Mouse (Mus musculus) neural tube, embryonic 13.5 days (tissue): ENCODE measurements at regions not wholly inside any gene's neighbourhood (a gene's known extent, or its start where the extent isn't known, plus 50 kb on each side); places are given as distances from the start of the nearest gene placed in this dataset.

Experiments
- ATAC-seq: fragments of 200-750 bp; cut with Nextera tagmentation; 2 replicates; pipeline ENCODE4 v1.8.0; 2017; ENCODE audit warnings: low read depth, mild to moderate bottlenecking, moderate TSS enrichment, moderate library complexity
- H3K27ac ChIP-seq: fragments of 300-500 bp; sonication (generic); replicated peaks from 2 replicates; pipeline ENCODE4 v1.5.1; 2015; ENCODE audit warnings: moderate library complexity, mild to moderate bottlenecking, inconsistent platforms
- H3K27me3 ChIP-seq: fragments of 300-500 bp; sonication (generic); 2 replicates; pipeline ENCODE4 v1.6.1; 2015; ENCODE audit warnings: mild to moderate bottlenecking, inconsistent platforms
- H3K36me3 ChIP-seq: fragments of 300-500 bp; sonication (generic); 2 replicates; pipeline ENCODE4 v1.6.1; 2015; ENCODE audit warnings: mild to moderate bottlenecking, inconsistent platforms
- H3K4me1 ChIP-seq: fragments of 300-500 bp; sonication (generic); replicated peaks from 2 replicates; pipeline ENCODE4 v1.6.1; 2015; ENCODE audit warnings: inconsistent platforms
- H3K4me2 ChIP-seq: fragments of 300-500 bp; sonication (generic); 2 replicates; pipeline ENCODE4 v1.6.1; 2015; ENCODE audit warnings: inconsistent platforms, mild to moderate bottlenecking, moderate library complexity
- H3K4me3 ChIP-seq: fragments of 300-500 bp; sonication (generic); 2 replicates; pipeline ENCODE4 v1.5.1; 2015; ENCODE audit warnings: mild to moderate bottlenecking, inconsistent platforms
- H3K9ac ChIP-seq: fragments of 300-500 bp; sonication (generic); 2 replicates; pipeline ENCODE4 v1.6.1; 2015; ENCODE audit warnings: moderate library complexity, mild to moderate bottlenecking, inconsistent platforms
- H3K9me3 ChIP-seq: fragments of 300-500 bp; sonication (generic); 2 replicates; pipeline ENCODE4 v1.6.1; 2016; ENCODE audit warnings: inconsistent platforms
- WGBS: fragments of 180-500 bp; shearing (Covaris S2); methylation state at CpG from one replicate; pipeline ENCODE4 v1.1.7; 2015; 5-methylcytosine and 5-hydroxymethylcytosine counted together

GRCm38 (mm10) chr3:41492031-41492726, 63.4 kb upstream of the Jade1 start:
- WGBS = 91% methylated on average over 3 of the region's 3 CpGs
- no peak for ATAC-seq
- Histone ChIP-seq H3K4me3 (no peak overlapping the region), H3K27me3 (no peaks in the 10 kb centered on the region), H3K36me3 (no peaks in the 10 kb centered on the region), H3K9ac (no peak overlapping the region), H3K4me1 (no peaks in the 10 kb centered on the region), H3K4me2 (no peak overlapping the region), H3K27ac (no peak overlapping the region), H3K9me3 (no peaks in the 10 kb centered on the region)

- 93% methylated on average over 4 of the region's 4 CpGs for WGBS
- Histone ChIP-seq H3K4me1 (no peaks in the 10 kb centered on the region), H3K9me3 (no peaks in the 10 kb centered on the region), H3K27ac (no peak overlapping the region), H3K36me3 (no peaks in the 10 kb centered on the region), H3K27me3 (no peaks in the 10 kb centered on the region), H3K9ac (no peak overlapping the region), H3K4me2 (no peak overlapping the region), H3K4me3 (no peak overlapping the region)
- ATAC-seq = no peak
These were observed 64.3 kb upstream of the Jade1 start for GRCm38 (mm10) chr3:41491185-41491584.

DNA sequence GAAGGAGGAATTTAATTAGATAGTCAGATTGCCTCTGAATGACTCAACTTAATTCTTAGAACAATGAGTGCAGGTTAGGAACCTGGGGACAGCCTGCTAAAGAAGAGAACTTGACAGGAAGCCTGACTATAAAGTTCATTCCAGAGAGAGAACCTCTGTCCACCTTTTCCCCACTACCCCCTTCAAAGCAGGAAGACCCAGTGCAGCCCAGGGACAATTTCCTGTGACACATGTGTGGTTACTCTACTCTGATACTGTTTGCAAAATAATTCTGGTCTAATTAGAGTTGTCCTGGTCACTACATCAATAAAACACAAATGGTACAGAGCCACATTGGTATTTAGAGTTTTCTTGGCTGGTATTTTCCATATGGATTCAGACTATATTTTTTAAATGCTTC, 65.5 kb upstream of the Jade1 start:
- Histone ChIP-seq H3K9me3 (no peaks in the 10 kb centered on the region), H3K9ac (no peak overlapping the region), H3K27me3 (no peaks in the 10 kb centered on the region), H3K4me2 (no peak overlapping the region), H3K27ac (no peak overlapping the region), H3K4me3 (no peak overlapping the region), H3K4me1 (no peaks in the 10 kb centered on the region), H3K36me3 (no peaks in the 10 kb centered on the region)
- no peak for ATAC-seq

- H3K36me3 ChIP-seq = no peaks in the 10 kb centered on the region
- no peak overlapping the region for H3K9ac ChIP-seq
- H3K27ac ChIP-seq = no peak overlapping the region
- H3K9me3 ChIP-seq = no peaks in the 10 kb centered on the region
- H3K4me2 ChIP-seq = no peak overlapping the region
- H3K4me3 ChIP-seq = no peak overlapping the region
- WGBS = 79% methylated on average over 3 of the region's 3 CpGs
- H3K4me1 ChIP-seq = no peaks in the 10 kb centered on the region
- H3K27me3 ChIP-seq = no peaks in the 10 kb centered on the region
- no peak for ATAC-seq
These were observed 66.0 kb upstream of the Jade1 start for GRCm38 (mm10) chr3:41489571-41489970.

GRCm38 (mm10) chr3:41488229-41488774, 67.2 kb upstream of the Jade1 start:
- Histone ChIP-seq H3K36me3 (no peaks in the 10 kb centered on the region), H3K4me2 (no peak overlapping the region), H3K9me3 (no peaks in the 10 kb centered on the region), H3K9ac (no peak overlapping the region), H3K27me3 (no peaks in the 10 kb centered on the region), H3K4me1 (no peaks in the 10 kb centered on the region), H3K27ac (no peak overlapping the region), H3K4me3 (no peak overlapping the region)
- WGBS = 40% methylated on average over 1 of the region's 1 CpGs
- ATAC-seq = no peak

DNA sequence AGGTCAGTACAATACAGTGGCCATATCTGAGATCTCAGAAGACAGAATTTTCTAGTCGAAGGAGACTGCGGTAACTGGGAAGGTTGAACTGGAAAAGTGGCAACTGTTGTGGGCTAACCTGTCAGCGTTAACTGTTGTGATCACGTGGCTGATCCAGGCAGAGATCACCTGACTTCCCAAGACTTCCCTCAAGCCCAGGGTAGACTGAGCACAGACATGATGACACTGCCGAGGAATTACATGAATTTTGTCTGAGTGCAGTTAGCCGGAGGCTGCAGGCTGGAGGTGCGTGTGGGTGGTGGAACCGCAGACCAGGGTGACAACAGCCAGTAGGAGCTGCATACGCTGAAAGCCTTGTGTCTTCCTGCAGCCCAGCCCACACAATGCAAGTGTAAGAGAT, 70.6 kb upstream of the Jade1 start:
- 91% methylated on average over 9 of the region's 9 CpGs for WGBS

DNA sequence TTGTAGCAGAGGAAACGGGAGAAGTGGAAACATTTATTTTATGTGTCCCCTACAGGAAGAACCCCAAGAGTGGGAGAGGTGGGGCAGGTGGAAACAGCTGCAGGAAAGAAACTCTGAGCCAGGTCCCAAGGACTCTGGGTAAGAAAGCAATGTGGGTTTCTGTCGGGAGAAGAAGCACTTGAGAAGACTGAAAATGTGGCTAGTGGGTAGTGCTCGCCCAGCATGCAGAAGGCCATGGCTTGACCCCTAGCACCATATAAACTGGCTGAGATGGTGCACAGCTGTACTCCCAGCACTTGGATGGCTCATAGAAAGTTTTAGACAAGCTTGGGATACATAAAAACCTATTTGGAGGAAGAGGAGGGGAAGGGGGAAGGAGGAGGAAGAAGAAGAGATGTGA, 71.9 kb upstream of the Jade1 start:
- Histone ChIP-seq H3K9ac (no peak overlapping the region), H3K4me3 (no peak overlapping the region), H3K9me3 (no peaks in the 10 kb centered on the region), H3K4me1 (no peaks in the 10 kb centered on the region), H3K27me3 (no peaks in the 10 kb centered on the region), H3K27ac (no peak overlapping the region), H3K4me2 (no peak overlapping the region), H3K36me3 (no peaks in the 10 kb centered on the region)
- WGBS = 72% methylated on average over 3 of the region's 3 CpGs
- no peak for ATAC-seq

More for the DNA sequence above, 70.6 kb upstream of the Jade1 start:
- Histone ChIP-seq H3K9ac (no peak overlapping the region), H3K4me3 (no peak overlapping the region), H3K4me2 (no peak overlapping the region), H3K9me3 (no peaks in the 10 kb centered on the region), H3K27ac (no peak overlapping the region), H3K36me3 (no peaks in the 10 kb centered on the region), H3K4me1 (no peaks in the 10 kb centered on the region), H3K27me3 (no peaks in the 10 kb centered on the region)
- ATAC-seq = no peak

DNA sequence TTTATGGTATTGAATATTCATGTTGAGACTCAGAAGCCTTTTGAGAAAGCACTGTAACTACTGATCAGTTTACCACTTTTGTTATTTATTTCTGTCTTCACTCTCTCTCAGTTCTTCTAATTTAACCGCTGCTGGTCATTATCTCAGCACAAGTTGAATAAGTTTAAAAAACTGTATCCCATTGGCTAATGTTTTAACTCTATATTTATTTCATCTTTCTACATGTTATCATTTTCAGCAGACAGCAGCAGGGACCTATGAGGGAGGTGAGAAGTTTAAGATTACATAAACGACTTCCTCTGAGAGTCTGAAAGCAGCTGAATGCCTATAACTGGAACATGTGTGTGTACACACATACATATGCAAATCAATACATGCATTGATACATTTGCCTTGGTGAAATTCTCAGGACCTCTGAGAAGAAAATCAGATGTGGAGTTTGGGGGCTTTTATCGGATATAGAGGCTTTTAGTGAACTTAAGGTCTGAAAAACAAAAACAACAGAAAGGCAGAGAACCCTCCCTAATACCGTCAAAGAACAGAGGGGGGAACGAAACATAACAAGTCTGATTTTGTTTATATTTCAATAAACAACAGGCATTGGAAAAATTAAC, 72.5 kb upstream of the Jade1 start:
- H3K36me3 ChIP-seq = no peaks in the 10 kb centered on the region
- H3K9ac ChIP-seq = no peak overlapping the region

DNA sequence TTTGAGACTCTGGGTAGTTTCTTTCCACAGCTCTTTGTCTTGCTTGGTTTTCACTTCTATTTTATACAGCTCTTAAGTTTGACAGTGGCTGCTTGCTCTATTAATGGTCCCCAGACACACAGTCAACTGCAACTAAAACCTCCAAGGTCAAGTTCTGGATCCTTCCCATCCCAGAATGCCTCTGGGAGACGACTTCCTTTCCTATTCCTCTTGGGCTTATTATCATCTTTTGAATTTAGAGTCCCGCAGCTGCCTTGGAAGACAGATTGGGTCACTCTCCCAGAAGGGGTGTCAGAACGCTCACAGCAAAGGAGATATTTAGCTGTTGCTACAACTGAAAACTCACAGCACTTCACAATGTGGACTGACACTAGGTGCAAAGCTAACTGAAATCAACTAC, 75.3 kb upstream of the Jade1 start:
- ATAC-seq = no peak
- no peak overlapping the region for H3K27ac ChIP-seq
- no peak overlapping the region for H3K9ac ChIP-seq
- H3K36me3 ChIP-seq = no peaks in the 10 kb centered on the region
- no peaks in the 10 kb centered on the region for H3K27me3 ChIP-seq
- no peak overlapping the region for H3K4me3 ChIP-seq
- no peaks in the 10 kb centered on the region for H3K9me3 ChIP-seq
- no peaks in the 10 kb centered on the region for H3K4me1 ChIP-seq
- no peak overlapping the region for H3K4me2 ChIP-seq
- WGBS = 76% methylated on average over 3 of the region's 3 CpGs

More for the DNA sequence above, 72.5 kb upstream of the Jade1 start:
- Histone ChIP-seq H3K4me3 (no peak overlapping the region), H3K27ac (no peak overlapping the region), H3K27me3 (no peaks in the 10 kb centered on the region), H3K4me2 (no peak overlapping the region), H3K9me3 (no peaks in the 10 kb centered on the region), H3K4me1 (no peaks in the 10 kb centered on the region)
- WGBS = 82% methylated on average over 5 of the region's 5 CpGs
- ATAC-seq = no peak

- Histone ChIP-seq H3K27ac (no peak overlapping the region), H3K4me2 (no peak overlapping the region), H3K4me1 (no peaks in the 10 kb centered on the region), H3K9ac (no peak overlapping the region), H3K36me3 (no peaks in the 10 kb centered on the region), H3K4me3 (no peak overlapping the region), H3K9me3 (no peaks in the 10 kb centered on the region), H3K27me3 (no peaks in the 10 kb centered on the region)
- ATAC-seq = no peak
- 96% methylated on average over 2 of the region's 2 CpGs for WGBS
These were observed 76.6 kb upstream of the Jade1 start for GRCm38 (mm10) chr3:41478971-41479370.

DNA sequence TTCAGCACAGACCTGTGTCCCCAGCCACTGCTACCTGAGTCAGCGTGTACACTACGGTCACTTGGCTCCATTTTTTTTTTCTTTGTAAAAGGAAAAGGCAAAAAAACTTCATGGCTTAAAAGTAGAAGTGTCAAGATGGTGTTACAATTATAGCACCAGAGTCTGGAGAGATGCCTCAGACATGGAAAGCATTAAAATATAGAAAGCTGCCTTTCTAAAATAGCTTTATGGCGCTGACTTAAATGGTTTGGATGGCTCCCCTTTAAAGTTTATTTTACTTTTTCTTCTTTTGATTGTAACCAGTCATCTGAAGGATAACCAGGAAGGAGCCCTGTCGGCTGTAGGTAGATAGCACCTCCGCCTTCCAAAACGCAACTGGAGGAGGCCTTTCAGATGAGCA, 79.0 kb upstream of the Jade1 start:
- Histone ChIP-seq H3K27ac (no peak overlapping the region), H3K4me3 (no peak overlapping the region), H3K9ac (no peak overlapping the region), H3K27me3 (no peaks in the 10 kb centered on the region), H3K9me3 (no peaks in the 10 kb centered on the region), H3K4me2 (no peak overlapping the region), H3K4me1 (no peaks in the 10 kb centered on the region), H3K36me3 (no peaks in the 10 kb centered on the region)
- no peak for ATAC-seq
- WGBS = 88% methylated on average over 6 of the region's 6 CpGs

DNA sequence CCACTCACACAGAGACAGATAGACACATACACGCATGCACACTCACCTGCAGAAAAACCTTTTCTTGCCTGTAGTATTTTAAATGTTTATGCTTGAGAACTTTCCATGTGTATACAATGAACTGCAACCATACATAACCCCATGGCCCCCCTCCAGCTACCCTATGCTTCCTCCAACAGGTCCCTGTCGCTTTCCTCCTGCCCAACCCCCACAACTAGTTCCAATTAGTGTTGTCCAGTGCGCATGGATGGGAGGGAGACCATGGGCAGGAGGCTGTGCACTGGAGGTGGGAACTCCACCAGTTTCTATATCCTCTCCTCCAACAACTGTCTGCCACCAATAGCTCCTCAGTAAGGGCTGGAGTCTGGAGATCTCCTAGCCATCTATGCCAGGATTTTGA, 82.9 kb upstream of the Jade1 start:
- WGBS = 89% methylated on average over 3 of the region's 3 CpGs
- no peak for ATAC-seq
- H3K4me1 ChIP-seq = no peaks in the 10 kb centered on the region

GRCm38 (mm10) chr3:41469106-41469505, 86.4 kb upstream of the Jade1 start:
- H3K4me1 ChIP-seq = no peaks in the 10 kb centered on the region

More for the DNA sequence above, 82.9 kb upstream of the Jade1 start:
- H3K27ac ChIP-seq = no peak overlapping the region
- no peak overlapping the region for H3K9ac ChIP-seq
- no peaks in the 10 kb centered on the region for H3K9me3 ChIP-seq
- no peaks in the 10 kb centered on the region for H3K27me3 ChIP-seq
- H3K4me3 ChIP-seq = no peak overlapping the region
- H3K4me2 ChIP-seq = no peak overlapping the region
- H3K36me3 ChIP-seq = no peaks in the 10 kb centered on the region

More at GRCm38 (mm10) chr3:41469106-41469505, 86.4 kb upstream of the Jade1 start:
- Histone ChIP-seq H3K4me3 (no peak overlapping the region), H3K9ac (no peak overlapping the region), H3K36me3 (no peaks in the 10 kb centered on the region), H3K27ac (no peak overlapping the region), H3K27me3 (no peaks in the 10 kb centered on the region), H3K9me3 (no peaks in the 10 kb centered on the region), H3K4me2 (no peak overlapping the region)
- 72% methylated on average over 6 of the region's 6 CpGs for WGBS
- ATAC-seq = no peak
